Mouse (Mus musculus) megakaryocyte, embryonic 14.5 days (primary cell): ENCODE results near the gene Polr2f. TPM values are rescaled to one million over a fixed set of nuclear protein-coding genes. Genes with fewer than 3 reads are reported as not detected.
A peak's percentile ranks its signal among the peaks of the same experiment; 100 is the strongest.

ENCODE experiments used
- H3K27me3 ChIP-seq: replicated peaks from 2 replicates; pipeline ENCODE3; 2012; ENCODE audit warnings: inconsistent platforms
- H3K36me3 ChIP-seq: replicated peaks from 2 replicates; pipeline ENCODE3; 2012; ENCODE audit warnings: low read length, inconsistent platforms, mixed read lengths
- H3K4me1 ChIP-seq: 2 replicates; pipeline ENCODE4 v1.6.1; 2012; ENCODE audit warnings: inconsistent platforms
- H3K4me3 ChIP-seq: replicated peaks from 2 replicates; pipeline ENCODE3; 2012; ENCODE audit warnings: moderate library complexity, mild to moderate bottlenecking, inconsistent platforms
- H3K9me3 ChIP-seq: 2 replicates; pipeline ENCODE4 v1.6.1; 2012; ENCODE audit warnings: inconsistent platforms
- FLI1 ChIP-seq: IDR thresholded peaks from 2 replicates; pipeline ENCODE4 v1.6.1; 2012; ENCODE audit warnings: low read length, inconsistent platforms, mixed read lengths
- GATA1 ChIP-seq: IDR thresholded peaks from 3 replicates; pipeline ENCODE4 v1.6.1; 2012; ENCODE audit warnings: mixed read lengths, low read length, inconsistent platforms, borderline replicate concordance
- polyA plus RNA-seq: library from polyadenylated mRNA; stranded (reverse); fragments of >175 nt; gene quantifications from 2 replicates; pipeline ENCODE4 v1.2.3, GENCODE M21; 2012; ENCODE audit warnings: low replicate concordance; ENCODE audit not compliant: insufficient read depth

Gene Polr2f
- polyA plus RNA-seq, 1 experiment: 173 TPM

DNA sequence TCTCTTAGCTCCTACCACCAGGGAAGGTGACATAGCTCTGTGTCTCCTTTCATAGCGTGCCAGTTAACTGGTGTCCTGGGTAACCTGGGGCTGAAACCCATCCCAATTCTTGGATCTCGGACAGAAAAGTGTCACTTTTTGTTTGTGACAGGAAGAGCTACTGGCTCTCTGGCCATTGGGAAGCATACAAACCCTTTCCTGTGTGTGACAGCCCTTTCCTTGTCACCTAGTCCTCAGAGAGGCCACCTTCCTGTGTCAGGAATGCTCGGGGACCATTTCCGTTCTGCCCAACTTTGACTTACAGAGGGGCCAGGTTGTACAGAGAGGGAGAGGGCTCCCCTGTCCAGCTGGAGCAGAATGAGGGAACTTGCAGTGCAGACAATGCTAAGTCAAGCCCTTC, 41.4 kb upstream of the Polr2f start:
- Histone ChIP-seq H3K4me3 (peak overlapping the region; percentile 2), H3K4me1 (peaks cover 37% of the 10 kb centered on the region), H3K36me3 (peaks cover 20% of the 10 kb centered on the region), H3K27me3 (peaks cover 34% of the 10 kb centered on the region), H3K9me3 (peaks cover 2% of the 10 kb centered on the region)
- TF ChIP-seq GATA1 (no peak), FLI1 (no peak)

DNA sequence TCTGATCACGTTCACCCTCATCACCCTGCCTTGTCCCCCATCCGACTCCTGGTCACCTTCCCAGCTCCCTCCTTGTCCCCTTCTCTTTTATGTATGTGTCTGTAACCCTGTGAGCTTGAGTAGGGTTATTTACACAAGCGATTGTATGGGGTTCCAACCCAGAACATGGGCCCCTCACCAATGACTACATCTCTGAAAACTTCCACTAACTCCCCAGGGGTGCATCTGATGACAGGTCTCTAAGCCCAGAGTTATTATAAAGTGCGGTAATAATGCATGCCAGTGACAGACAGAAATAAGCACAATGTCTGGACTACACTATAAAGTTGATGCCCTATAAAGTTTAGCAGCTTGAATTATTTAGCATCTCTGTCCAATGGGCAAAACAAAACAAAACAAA, 40.4 kb upstream of the Polr2f start:
- peaks cover 42% of the 10 kb centered on the region for H3K4me1 ChIP-seq
- no peak for TF ChIP-seq FLI1
- TF ChIP-seq GATA1: no peak
- peaks cover 7% of the 10 kb centered on the region for H3K9me3 ChIP-seq
- H3K4me3 ChIP-seq: no peak overlapping the region
- peaks cover 12% of the 10 kb centered on the region for H3K36me3 ChIP-seq
- H3K27me3 ChIP-seq: peaks cover 41% of the 10 kb centered on the region

DNA sequence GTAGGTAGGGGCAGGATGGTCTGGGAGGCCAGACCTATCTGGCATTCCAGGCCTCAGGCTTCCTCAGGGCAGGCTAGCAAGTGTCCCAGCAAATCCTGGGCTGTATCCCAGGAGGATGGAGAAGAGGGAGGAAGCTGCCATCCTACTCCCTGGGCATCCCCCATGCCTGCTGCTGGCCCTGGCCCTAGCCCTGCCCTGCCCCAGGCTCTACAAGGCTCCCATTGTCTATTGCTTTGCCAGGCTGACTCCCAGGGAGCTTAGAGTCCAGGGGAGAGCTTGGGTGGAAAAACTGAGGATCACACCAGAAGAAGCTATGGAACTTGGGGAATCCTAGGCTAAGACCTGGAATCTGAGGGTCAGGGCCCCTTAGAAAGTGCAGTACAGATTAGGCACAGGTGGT, 39.3 kb upstream of the Polr2f start:
- peaks cover 40% of the 10 kb centered on the region for H3K4me1 ChIP-seq
- no peak overlapping the region for H3K4me3 ChIP-seq
- H3K27me3 ChIP-seq: peaks cover 45% of the 10 kb centered on the region
- peaks cover 7% of the 10 kb centered on the region for H3K9me3 ChIP-seq
- peaks cover under 1% of the 10 kb centered on the region for H3K36me3 ChIP-seq
- no peak for TF ChIP-seq GATA1
- no peak for TF ChIP-seq FLI1

DNA sequence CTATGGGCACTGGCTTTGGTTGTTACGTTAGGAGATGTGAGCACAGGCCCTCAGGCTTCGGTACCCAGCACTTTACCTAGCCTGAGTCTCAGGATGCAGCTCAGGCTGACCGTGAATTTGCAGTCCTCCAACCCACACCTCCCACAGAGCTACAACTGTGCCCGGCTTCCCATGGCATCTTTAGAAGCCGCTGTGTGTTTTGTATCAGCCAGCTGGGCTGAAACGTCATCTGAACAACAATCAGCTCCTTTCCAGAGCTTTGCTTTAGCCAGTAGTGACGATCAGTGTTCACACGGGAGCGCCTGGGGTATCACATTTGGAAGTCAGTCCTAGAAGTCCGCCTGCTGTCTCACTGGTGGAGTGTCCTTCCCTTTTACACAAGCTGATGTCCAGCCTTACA, 37.5 kb upstream of the Polr2f start:
- Histone ChIP-seq H3K4me3 (no peak overlapping the region), H3K36me3 (no peaks in the 10 kb centered on the region), H3K9me3 (peaks cover 7% of the 10 kb centered on the region), H3K27me3 (peaks cover 49% of the 10 kb centered on the region), H3K4me1 (peaks cover 41% of the 10 kb centered on the region)
- TF ChIP-seq FLI1 (no peak), GATA1 (no peak)

DNA sequence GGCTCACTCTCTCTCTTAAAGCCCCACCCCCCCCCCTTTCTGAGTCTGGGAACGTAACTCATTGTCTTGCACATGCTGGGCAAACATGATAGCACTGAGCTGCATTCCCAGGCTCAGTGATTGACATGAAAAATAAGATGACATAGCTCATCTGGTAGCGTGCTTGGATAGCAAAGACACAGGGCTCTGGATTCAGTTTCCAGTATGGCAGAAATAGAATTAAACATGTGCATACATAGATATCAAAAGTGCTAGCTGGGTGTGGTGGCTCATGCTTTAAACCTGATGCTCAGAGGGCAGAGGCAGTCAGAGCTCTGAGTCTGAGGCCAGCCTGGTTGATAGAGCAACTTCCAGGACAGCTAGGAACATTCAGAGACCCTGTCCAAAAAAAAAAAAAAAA, 35.0 kb upstream of the Polr2f start:
- Histone ChIP-seq H3K9me3 (peaks cover 7% of the 10 kb centered on the region), H3K4me3 (no peak overlapping the region), H3K36me3 (no peaks in the 10 kb centered on the region), H3K4me1 (peaks cover 45% of the 10 kb centered on the region), H3K27me3 (peaks cover 39% of the 10 kb centered on the region)
- TF ChIP-seq GATA1: no peak
- no peak for TF ChIP-seq FLI1

DNA sequence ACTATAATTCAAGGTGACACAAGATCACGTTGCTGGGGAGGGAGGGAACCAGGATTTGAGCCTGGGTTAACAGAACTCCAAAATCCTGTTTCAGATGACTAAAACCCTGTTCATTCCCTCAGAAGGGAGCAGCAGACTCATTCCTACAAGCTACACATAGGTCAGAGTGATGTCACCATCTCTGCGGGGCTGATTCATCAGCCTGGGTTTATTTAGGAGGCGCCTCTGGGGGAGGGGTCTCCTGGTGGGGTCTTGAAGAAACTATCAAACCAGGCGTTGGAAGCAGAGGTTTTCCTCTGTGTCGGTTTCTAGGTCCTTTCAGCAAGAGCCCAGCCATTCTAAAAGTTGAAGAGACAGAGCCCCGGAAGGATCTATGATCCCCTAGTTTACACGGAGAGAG, 32.8 kb upstream of the Polr2f start:
- Histone ChIP-seq H3K4me3 (peak overlapping the region; percentile 99), H3K9me3 (peaks cover 7% of the 10 kb centered on the region), H3K27me3 (peaks cover 27% of the 10 kb centered on the region), H3K4me1 (peaks cover 50% of the 10 kb centered on the region), H3K36me3 (peaks cover 9% of the 10 kb centered on the region)
- no peak for TF ChIP-seq GATA1
- no peak for TF ChIP-seq FLI1

DNA sequence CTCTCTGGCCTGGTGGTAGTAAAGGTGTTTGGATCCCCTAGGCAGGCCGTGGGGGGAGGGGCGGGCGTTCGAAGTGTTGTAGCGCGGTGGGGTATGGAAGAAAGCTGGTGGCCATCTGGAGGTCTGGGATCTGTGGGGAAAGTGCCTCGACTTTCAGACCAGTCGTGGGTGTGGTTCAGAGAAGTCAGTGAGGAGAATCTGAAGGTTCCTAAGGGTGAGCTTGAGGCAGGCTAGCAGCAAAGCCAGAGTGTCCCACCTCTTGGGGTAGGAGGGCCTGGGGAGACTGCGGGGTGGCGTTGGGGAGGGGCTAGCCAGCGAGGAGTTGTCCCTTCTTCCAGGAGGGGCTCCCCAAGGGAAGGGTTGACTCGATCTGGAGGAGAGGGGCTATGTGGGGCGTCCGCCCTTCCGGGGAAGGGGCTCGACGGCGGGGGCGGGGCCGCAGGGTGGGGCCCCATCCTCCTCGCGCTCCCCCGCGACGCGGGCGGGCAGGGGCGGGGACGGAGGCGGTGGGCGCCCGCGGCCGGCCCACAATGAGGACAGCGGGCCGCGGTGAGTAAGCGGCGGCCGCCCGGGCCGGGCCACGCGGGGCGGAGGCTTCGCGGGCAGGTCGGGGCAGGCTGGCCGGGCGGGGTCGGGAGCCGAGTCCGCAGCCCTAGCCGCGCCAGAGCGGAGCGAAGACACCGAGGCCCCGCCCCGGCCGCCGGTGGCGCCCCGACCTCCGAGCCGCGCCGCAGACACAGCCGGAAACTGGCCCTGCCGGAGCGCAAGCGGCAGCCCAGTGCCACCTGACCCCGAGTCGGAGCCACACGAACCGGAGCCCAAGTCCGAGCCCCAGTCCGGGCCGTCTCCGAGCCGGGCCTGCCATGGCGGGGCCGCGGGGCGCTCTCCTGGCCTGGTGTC, 32.1 kb upstream of the Polr2f start, which contains the start of gene Micall1:
Gene Micall1, plus strand, starts transcription at position 478 of the 900 bp plus-strand sequence.
- Histone ChIP-seq H3K9me3 (peaks cover 7% of the 10 kb centered on the region), H3K4me1 (peaks cover 50% of the 10 kb centered on the region), H3K27me3 (peaks cover 22% of the 10 kb centered on the region), H3K36me3 (peaks cover 14% of the 10 kb centered on the region), H3K4me3 (peak within 1 kb of the TSS; percentile 99)
- TF ChIP-seq GATA1: no peak
- no peak for TF ChIP-seq FLI1

DNA sequence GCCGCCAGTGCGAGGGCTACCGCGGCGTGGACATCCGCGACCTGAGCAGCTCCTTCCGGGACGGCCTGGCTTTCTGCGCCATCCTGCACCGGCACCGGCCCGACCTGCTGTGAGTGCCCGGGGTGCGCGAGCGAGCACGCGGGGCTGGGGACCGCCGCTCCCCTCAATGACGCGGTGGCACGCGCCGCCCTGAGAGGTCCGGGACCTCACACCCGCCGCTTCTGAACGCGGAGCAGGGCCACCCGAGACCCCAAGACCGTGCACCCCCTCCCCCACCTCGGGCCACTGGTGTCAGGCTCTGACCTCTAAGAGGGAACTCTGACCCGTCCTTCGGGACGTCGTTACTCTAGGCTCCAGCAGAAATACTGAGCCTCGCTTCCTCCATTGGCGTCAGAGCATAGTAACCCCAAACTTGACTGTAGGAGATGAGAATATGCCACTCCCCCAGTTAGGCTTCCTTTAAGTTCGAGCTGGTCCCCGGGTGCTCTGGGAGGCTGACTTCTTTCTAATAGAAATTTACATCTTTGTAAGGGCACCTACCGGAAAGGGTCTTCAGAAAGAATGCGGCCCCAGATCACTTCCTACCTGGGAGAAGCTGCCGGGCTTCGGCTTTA, 31.4 kb upstream of the Polr2f start:
- H3K36me3 ChIP-seq: peaks cover 20% of the 10 kb centered on the region
- peak overlapping the region; percentile 99 for H3K4me3 ChIP-seq
- no peak for TF ChIP-seq FLI1
- no peak for TF ChIP-seq GATA1
- peaks cover 50% of the 10 kb centered on the region for H3K4me1 ChIP-seq
- peaks cover 5% of the 10 kb centered on the region for H3K9me3 ChIP-seq
- peaks cover 18% of the 10 kb centered on the region for H3K27me3 ChIP-seq

DNA sequence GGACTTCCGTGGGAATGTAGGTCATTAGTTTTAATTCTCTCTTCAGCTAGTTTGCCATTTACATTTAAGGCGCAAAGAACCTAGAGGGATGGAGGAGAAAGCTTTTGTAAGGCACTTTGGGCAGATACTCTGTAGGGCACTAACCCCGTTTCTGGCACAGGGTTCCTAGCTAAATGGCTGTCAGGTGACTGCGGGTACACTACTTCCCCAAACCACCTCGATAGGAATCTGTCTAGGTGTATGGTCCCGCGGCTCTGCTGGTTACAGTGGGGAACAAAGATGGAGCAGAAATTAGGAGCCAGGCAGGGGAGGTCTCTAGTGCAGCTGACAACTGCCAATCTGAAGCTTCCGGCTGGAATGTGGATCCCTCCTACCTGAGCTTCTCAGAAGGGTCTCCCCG, 30.8 kb upstream of the Polr2f start:
- Histone ChIP-seq H3K9me3 (no peaks in the 10 kb centered on the region), H3K27me3 (peaks cover 12% of the 10 kb centered on the region), H3K4me3 (peak overlapping the region; percentile 99), H3K36me3 (peaks cover 26% of the 10 kb centered on the region), H3K4me1 (peaks cover 47% of the 10 kb centered on the region)
- TF ChIP-seq FLI1 (no peak), GATA1 (no peak)

DNA sequence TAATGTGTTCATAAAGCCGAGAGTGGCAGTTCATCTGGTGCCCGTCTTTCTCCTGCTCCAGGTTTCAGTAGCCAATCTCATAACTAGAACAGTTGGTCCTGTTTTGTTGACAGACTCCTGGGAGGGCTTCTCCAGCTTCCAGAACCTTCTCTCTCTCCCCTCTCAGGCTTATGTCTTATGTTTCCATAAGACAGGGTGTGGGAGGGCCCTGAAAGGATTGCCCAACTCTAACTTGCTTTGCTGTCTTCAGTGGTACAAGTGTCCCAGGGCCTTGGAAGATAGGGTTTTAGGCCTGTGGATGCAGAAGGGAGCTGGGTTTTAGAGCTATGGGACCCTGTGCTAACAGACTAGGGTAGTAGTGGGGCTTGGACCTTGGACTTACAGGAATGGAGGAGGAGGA, 30.3 kb upstream of the Polr2f start:
- H3K4me3 ChIP-seq: peak overlapping the region; percentile 99
- H3K4me1 ChIP-seq: peaks cover 45% of the 10 kb centered on the region
- TF ChIP-seq GATA1: no peak
- TF ChIP-seq FLI1: no peak
- H3K9me3 ChIP-seq: no peaks in the 10 kb centered on the region
- H3K27me3 ChIP-seq: peaks cover 11% of the 10 kb centered on the region
- peaks cover 31% of the 10 kb centered on the region for H3K36me3 ChIP-seq

DNA sequence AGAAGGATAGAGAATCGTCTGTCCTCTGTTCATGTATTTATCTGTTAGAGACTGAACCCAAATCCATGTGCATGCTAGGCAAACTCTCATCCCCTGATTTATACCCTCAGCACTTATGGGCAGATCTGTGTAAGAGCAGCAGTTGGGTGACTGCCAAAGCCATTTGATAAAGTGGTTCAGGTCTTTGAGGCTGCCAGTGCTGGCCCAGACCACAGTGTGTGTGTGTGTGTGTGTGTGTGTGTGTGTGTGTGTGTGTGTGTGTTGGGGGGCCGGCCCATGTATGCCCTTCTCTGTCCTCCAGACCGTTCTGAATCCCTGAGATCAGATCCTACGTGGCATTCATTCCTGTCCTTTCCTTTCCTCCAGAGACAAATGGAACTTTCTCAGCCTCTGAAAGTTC, 29.0 kb upstream of the Polr2f start:
- H3K4me3 ChIP-seq: no peak overlapping the region
- H3K27me3 ChIP-seq: peaks cover 7% of the 10 kb centered on the region
- peaks cover 44% of the 10 kb centered on the region for H3K36me3 ChIP-seq
- peaks cover 37% of the 10 kb centered on the region for H3K4me1 ChIP-seq
- no peak for TF ChIP-seq GATA1
- no peak for TF ChIP-seq FLI1
- H3K9me3 ChIP-seq: no peaks in the 10 kb centered on the region
